Mouse (Mus musculus) neural tube, embryonic 15.5 days (tissue): ENCODE measurements around the gene Fes. TPM values are rescaled to one million over a fixed set of nuclear protein-coding genes. Genes with fewer than 3 reads are reported as not detected.
A peak's percentile ranks its signal among the peaks of the same experiment; 100 is the strongest.

Experiments
- ATAC-seq: fragments of 200-750 bp; cut with Nextera tagmentation; 2 replicates; pipeline ENCODE4 v1.8.0; 2017; ENCODE audit warnings: mild to moderate bottlenecking, moderate TSS enrichment, moderate library complexity; ENCODE audit not compliant: low FRiP score
- H3K27ac ChIP-seq: fragments of 300-500 bp; sonication (generic); replicated peaks from 2 replicates; pipeline ENCODE4 v1.5.1; 2015; ENCODE audit warnings: mild to moderate bottlenecking, inconsistent platforms
- H3K27me3 ChIP-seq: fragments of 300-500 bp; sonication (generic); replicated peaks from 2 replicates; pipeline ENCODE4 v1.6.1; 2015; ENCODE audit warnings: inconsistent platforms
- H3K36me3 ChIP-seq: fragments of 300-500 bp; sonication (generic); 2 replicates; pipeline ENCODE4 v1.6.1; 2015; ENCODE audit warnings: inconsistent platforms
- H3K4me1 ChIP-seq: fragments of 300-500 bp; sonication (generic); 2 replicates; pipeline ENCODE4 v1.6.1; 2015; ENCODE audit warnings: inconsistent platforms
- H3K4me2 ChIP-seq: fragments of 300-500 bp; sonication (generic); 2 replicates; pipeline ENCODE4 v1.6.1; 2015; ENCODE audit warnings: inconsistent platforms, mild to moderate bottlenecking, moderate library complexity
- H3K4me3 ChIP-seq: fragments of 300-500 bp; sonication (generic); replicated peaks from 2 replicates; pipeline ENCODE4 v1.5.1; 2015; ENCODE audit warnings: mild to moderate bottlenecking, inconsistent platforms
- H3K9ac ChIP-seq: fragments of 300-500 bp; sonication (generic); replicated peaks from 2 replicates; pipeline ENCODE4 v1.6.1; 2015; ENCODE audit warnings: mild to moderate bottlenecking, inconsistent platforms
- H3K9me3 ChIP-seq: fragments of 300-500 bp; sonication (generic); replicated peaks from 2 replicates; pipeline ENCODE4 v1.6.1; 2016; ENCODE audit warnings: inconsistent platforms
- WGBS: fragments of 180-500 bp; shearing (Covaris S2); methylation state at CpG from one replicate; pipeline ENCODE4 v1.1.7; 2015; ENCODE audit warnings: mixed read lengths; 5-methylcytosine and 5-hydroxymethylcytosine counted together
- polyA plus RNA-seq: library from polyadenylated mRNA; unstranded; fragments of >200 nt; fragmentation: Nextera tagmentation; extraction: Ambion mirVana; gene quantifications from 2 replicates; pipeline ENCODE4 v1.2.1, GENCODE M21; 2015

Fes gene
- polyA plus RNA-seq, 1 experiment from 2014 or later = 4.5 TPM

DNA sequence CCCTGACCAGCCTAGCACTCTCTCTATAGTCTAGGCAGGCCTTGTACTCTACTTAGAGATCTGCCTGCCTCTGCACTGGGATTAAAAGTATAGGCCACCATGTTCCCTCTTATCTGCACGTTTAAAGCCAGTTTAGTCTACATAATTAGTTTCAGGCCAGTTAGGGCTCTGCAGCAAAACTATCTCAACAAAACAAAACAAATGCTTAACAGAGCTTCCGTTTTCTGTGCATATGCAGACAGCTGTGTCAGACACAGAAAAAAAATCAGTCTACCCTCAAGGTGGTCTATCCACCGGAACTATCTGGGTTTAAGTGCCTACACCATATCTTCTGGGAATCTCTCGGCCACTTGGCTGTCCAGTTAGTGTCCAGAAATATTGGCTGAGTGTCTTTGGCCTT lies 14.4 kb downstream of the Fes start:
- Histone ChIP-seq H3K9me3 (no peaks in the 10 kb centered on the region), H3K4me1 (peaks cover 29% of the 10 kb centered on the region), H3K4me3 (no peak overlapping the region), H3K4me2 (no peak overlapping the region), H3K27me3 (no peaks in the 10 kb centered on the region), H3K27ac (no peak overlapping the region), H3K36me3 (peaks cover 4% of the 10 kb centered on the region), H3K9ac (no peak overlapping the region)
- ATAC-seq = no peak
- WGBS = 83% methylated on average over 4 of the region's 4 CpGs

DNA sequence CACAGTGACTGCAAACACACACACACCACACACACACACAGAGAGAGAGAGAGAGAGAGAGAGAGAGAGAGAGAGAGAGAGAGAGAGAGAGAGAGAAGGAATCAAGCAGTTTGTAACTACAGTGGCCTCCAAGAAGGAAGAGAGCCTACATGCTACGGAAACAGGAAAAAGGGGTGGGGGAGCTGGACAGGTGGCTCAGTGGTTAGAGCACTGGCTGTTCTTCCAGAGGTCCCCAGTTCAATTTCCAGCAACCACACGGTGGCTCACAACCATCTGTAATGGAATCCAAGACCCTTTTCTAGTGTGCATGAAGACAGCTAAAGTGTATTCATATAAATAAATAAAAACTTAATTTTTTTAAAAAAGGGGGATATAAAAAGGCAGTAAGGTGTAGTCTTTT lies 15.1 kb downstream of the Fes start:
- no peak for ATAC-seq

DNA sequence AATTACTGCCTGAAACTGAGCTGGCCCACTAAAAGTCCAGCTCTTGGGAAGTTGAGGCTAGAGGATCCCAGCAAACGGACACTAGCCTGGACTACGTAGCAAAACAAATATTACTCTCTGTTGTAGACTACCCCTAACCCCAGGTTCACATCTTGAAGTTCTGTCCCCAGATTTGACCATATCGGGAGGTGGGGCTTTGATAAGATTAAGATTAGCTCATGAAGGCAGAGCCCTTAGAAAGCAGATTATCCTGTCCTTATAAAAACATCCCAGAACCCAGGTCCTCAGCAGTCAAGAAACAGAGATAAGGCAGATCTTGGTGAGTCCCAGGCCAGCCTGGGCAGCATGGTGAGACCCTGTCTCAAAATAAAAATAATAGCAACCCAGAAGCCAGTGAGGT lies 15.6 kb downstream of the Fes start:
- H3K9me3 ChIP-seq = no peaks in the 10 kb centered on the region
- no peaks in the 10 kb centered on the region for H3K27me3 ChIP-seq
- H3K4me1 ChIP-seq = peaks cover 29% of the 10 kb centered on the region
- H3K36me3 ChIP-seq = peaks cover 16% of the 10 kb centered on the region
- H3K9ac ChIP-seq = no peak overlapping the region
- no peak overlapping the region for H3K27ac ChIP-seq
- ATAC-seq = no peak
- 90% methylated on average over 3 of the region's 3 CpGs for WGBS
- H3K4me2 ChIP-seq = no peak overlapping the region
- no peak overlapping the region for H3K4me3 ChIP-seq

More for the DNA sequence above, 15.1 kb downstream of the Fes start:
- no peaks in the 10 kb centered on the region for H3K9me3 ChIP-seq
- H3K27me3 ChIP-seq = no peaks in the 10 kb centered on the region
- no peak overlapping the region for H3K9ac ChIP-seq
- peaks cover 29% of the 10 kb centered on the region for H3K4me1 ChIP-seq
- H3K4me3 ChIP-seq = no peak overlapping the region
- H3K4me2 ChIP-seq = no peak overlapping the region
- 55% methylated on average over 2 of the region's 2 CpGs for WGBS
- peaks cover 11% of the 10 kb centered on the region for H3K36me3 ChIP-seq
- H3K27ac ChIP-seq = no peak overlapping the region

DNA sequence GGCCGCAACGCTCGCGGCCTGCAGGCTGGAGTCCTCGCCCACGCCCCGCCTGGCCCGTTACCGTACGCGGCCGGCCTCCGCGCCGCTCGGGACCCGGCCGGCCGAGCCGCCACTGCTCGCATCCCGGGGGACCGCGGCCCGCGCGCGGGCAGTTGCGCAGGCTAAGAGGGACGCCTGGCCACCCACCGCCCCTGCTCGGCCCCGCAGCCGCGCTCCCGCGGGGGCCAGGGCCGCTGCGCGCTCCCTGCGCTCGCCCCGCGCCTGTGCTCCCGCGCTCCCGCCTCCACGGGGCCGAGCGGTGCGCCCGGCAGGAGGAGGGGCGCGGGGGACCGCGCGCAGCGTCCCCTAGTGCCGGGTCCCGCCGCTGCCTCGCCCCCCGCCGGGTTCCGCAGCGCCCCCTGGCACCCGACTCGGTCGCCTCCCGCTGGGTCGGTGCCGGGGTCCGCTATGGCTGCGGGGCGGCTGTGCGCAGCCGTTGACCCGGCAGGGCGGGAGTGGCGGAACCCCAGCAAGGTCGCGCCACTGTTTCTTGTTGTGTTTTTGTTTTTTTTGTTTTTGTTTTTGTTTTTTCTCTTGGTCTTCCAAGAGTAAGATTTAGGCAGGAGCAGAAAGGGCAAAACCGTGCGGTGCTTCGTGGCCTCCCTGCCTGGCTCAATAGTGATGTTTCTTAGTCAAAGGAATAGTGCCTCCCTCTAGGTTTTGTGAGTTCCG lies 16.6 kb downstream of the Fes start, which contains the start of gene Man2a2:
Gene Man2a2, minus strand, starts transcription at position 335 of the 711 bp plus-strand sequence.
- Histone ChIP-seq H3K36me3 (peaks cover 25% of the 10 kb centered on the region), H3K4me2 (peak within 1 kb of the TSS; percentile 68)
- under 1% methylated on average over 80 of the region's 86 CpGs for WGBS

DNA sequence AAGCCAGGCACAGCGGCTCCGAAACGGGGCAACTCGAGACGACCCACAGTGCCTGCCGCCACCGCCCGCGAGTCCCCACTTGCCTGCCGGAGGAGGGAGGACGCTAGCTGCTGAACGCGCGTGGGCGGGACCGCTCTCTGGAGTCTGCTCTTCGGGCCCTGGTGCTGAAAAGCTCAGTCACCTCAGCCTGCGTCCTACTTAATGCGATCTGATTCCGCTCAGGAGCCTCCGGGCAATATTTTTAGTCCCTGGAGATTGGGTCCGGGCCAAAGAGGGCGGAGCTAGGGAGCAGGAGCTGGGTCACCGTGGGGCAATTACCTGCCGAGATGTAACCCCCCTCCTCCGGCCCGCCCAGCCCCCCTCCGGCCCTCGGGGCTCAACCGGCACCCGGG lies 17.1 kb downstream of the Fes start:
- Histone ChIP-seq H3K4me3 (peak overlapping the region; percentile 89), H3K27me3 (no peaks in the 10 kb centered on the region), H3K27ac (peak overlapping the region; percentile 91), H3K4me1 (peaks cover 25% of the 10 kb centered on the region), H3K4me2 (peak overlapping the region; percentile 68), H3K9ac (peak overlapping the region; percentile 95), H3K9me3 (no peaks in the 10 kb centered on the region), H3K36me3 (peaks cover 31% of the 10 kb centered on the region)
- WGBS = under 1% methylated on average over 31 of the region's 31 CpGs
- peak; percentile 82 for ATAC-seq

More for the DNA sequence above, 16.6 kb downstream of the Fes start, which contains the start of gene Man2a2:
- peaks cover 29% of the 10 kb centered on the region for H3K4me1 ChIP-seq
- H3K4me3 ChIP-seq = peak within 1 kb of the TSS; percentile 89
- peak; percentile 84 for ATAC-seq
- no peaks in the 10 kb centered on the region for H3K9me3 ChIP-seq
- H3K27ac ChIP-seq = peak within 1 kb of the TSS; percentile 91
- peak within 1 kb of the TSS; percentile 95 for H3K9ac ChIP-seq
- H3K27me3 ChIP-seq = no peaks in the 10 kb centered on the region

DNA sequence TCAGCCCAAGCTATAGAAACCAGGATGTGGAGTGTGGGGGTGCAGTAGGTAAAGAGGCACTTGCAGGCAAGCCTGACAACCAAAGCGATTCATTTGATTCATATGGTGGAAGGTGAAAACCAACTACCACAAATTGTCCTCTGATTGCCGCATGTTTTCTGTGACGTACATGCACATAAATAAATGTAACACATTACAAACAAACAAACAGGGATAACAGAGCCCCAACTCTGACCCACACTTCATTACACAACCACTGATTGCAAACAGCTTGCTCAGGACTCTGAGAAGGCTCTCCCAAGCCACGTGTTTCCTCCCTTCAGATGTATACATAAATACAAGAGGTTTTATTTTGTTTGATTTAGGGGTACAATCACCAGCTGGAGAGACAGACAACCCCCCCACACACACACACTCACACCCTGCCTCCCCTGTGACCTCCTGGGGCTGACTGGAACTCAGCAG lies 17.7 kb downstream of the Fes start:
- no peak for ATAC-seq
- Histone ChIP-seq H3K27me3 (no peaks in the 10 kb centered on the region), H3K27ac (peak overlapping the region; percentile 91), H3K4me2 (peak overlapping the region; percentile 68), H3K4me3 (peak overlapping the region; percentile 89), H3K36me3 (peaks cover 31% of the 10 kb centered on the region), H3K9me3 (no peaks in the 10 kb centered on the region), H3K9ac (peak overlapping the region; percentile 95), H3K4me1 (peaks cover 25% of the 10 kb centered on the region)
- 43% methylated on average over 4 of the region's 4 CpGs for WGBS

DNA sequence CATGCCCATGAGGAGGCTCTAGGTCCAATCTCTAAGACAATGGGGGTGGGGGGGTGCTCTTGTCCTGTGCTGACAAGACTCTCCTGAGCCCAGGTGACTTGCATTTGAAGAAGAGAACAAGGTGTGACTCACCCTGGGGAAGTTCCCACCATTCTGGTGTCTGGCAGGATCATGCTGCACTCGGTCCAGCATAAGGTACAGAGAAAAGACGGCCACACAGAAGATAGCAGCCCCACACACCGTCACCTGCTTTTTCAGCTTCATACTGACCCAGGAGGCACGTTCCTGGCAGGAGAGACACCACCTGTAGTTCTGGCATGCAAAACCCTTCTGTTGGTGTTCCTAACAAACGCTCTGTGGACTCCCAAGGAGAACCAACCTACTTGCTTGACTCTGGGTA lies 18.3 kb downstream of the Fes start:
- H3K27ac ChIP-seq = no peak overlapping the region
- H3K4me3 ChIP-seq = peak overlapping the region; percentile 89
- ATAC-seq = no peak
- peaks cover 36% of the 10 kb centered on the region for H3K36me3 ChIP-seq
- peak overlapping the region; percentile 95 for H3K9ac ChIP-seq
- H3K9me3 ChIP-seq = no peaks in the 10 kb centered on the region
- 71% methylated on average over 5 of the region's 5 CpGs for WGBS
- H3K4me2 ChIP-seq = peak overlapping the region; percentile 68
- peaks cover 25% of the 10 kb centered on the region for H3K4me1 ChIP-seq
- H3K27me3 ChIP-seq = no peaks in the 10 kb centered on the region

DNA sequence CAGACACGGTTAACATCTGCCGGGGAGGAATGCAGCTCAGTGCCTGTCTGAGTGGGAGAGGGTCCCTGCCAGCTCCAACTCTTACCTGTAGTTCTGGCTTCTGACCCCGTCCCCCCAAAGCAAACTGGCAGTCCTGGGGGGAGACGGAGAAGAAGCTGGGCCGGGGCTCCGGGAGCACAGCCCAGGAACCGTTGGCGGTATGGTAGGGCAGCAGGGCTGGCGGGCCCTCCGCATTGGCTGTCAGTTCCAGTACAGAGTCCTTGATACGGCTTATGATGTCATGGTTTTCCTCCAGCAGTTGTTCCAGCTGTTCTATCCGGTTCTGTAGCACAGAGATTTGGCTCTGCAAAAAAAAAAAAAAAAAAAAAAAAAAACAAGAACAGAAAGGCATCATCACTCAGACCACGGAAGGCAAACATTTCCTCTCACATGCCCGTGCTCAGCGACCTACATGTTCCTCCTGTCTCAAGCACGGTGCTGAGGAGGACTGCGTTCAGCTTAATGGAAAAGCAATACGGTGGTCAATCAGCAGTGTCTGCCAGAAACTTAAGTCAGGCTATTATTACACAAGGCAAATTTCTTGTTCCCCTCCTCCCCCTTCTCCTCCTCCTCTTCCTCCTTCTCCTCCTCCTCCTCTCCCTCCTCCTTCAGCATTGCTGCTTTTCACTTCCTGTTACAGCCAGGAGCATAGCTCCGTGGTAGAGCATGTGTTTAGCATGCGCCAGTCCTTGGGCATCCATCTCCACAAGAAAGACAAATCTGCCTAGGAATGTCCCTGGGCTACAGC lies 18.9 kb downstream of the Fes start:
- H3K4me1 ChIP-seq = peaks cover 25% of the 10 kb centered on the region
- WGBS = 87% methylated on average over 20 of the region's 20 CpGs
- H3K36me3 ChIP-seq = peaks cover 43% of the 10 kb centered on the region
- H3K9me3 ChIP-seq = no peaks in the 10 kb centered on the region
- ATAC-seq = no peak
- no peak overlapping the region for H3K9ac ChIP-seq
- H3K27ac ChIP-seq = no peak overlapping the region
- H3K4me2 ChIP-seq = peak overlapping the region; percentile 68
- H3K4me3 ChIP-seq = no peak overlapping the region
- H3K27me3 ChIP-seq = no peaks in the 10 kb centered on the region

DNA sequence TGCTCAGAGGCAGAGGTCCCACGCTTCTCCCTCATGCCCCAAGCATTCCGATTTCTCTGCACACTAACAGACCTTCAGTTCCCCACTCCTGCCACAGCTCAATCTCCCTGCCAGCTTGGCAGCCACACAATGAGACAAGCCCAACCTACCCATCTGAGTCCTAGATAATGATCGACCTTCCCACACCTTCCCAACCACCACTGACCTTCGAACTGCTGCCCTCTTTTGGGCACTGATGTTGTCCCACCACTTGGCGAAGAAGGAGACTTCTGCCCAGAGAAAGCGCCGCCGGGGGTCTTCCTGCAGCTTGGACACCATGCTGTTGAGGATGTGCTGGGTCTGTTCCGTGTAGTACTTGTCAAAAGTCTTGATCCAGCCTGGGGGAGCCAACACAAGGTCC lies 19.7 kb downstream of the Fes start:
- no peak for ATAC-seq
- WGBS = 94% methylated on average over 9 of the region's 9 CpGs

DNA sequence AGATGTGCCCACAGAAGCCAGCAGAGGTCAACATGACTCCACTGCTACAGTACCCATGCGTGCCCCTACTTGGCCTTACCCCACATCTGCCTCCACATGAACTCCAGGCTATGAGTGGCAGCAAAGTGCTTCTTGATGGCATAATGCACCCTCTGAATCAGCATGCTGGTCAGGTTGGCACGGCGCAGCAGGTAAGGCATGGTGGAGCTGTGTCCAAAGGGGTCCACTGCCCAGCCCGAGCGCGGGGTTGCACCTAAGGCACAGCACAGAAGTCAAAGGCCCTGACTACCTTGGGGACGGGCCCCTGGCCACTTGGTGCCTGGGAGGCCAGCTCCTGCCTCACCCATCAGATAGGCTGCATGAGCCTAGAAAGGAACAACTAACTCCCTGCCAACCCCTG lies 20.5 kb downstream of the Fes start:
- 95% methylated on average over 7 of the region's 7 CpGs for whole genome bisulfite sequencing
- H3K4me1 ChIP-seq = peaks cover 25% of the 10 kb centered on the region
- H3K36me3 ChIP-seq = peaks cover 59% of the 10 kb centered on the region
- H3K9me3 ChIP-seq = no peaks in the 10 kb centered on the region
- no peak overlapping the region for H3K27ac ChIP-seq
- no peak overlapping the region for H3K9ac ChIP-seq
- H3K4me3 ChIP-seq = no peak overlapping the region
- H3K27me3 ChIP-seq = no peaks in the 10 kb centered on the region
- H3K4me2 ChIP-seq = no peak overlapping the region
- no peak for ATAC-seq

More for the DNA sequence above, 19.7 kb downstream of the Fes start:
- Histone ChIP-seq H3K4me1 (peaks cover 25% of the 10 kb centered on the region), H3K4me2 (no peak overlapping the region), H3K36me3 (peaks cover 51% of the 10 kb centered on the region), H3K9me3 (no peaks in the 10 kb centered on the region), H3K4me3 (no peak overlapping the region), H3K27ac (no peak overlapping the region), H3K9ac (no peak overlapping the region), H3K27me3 (no peaks in the 10 kb centered on the region)

DNA sequence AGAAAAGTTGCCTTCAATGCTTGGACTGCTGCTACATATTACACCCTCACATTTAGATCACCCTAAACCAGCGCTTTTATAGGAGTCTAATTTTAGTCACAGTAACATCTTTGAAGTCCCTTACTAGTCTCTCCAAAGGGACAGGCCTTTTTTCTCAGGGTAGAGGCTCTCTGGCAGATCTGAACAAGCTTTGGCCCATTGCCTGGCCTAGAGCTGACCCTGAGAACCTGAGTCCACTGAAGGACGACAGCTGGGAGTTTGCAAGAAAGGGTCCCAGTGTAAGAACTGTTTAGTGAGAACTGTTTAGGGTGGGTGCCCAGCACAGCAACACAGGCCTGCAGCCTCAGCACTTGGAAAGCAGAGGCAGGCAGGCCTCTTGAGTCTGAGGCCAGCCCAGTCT lies 22.0 kb downstream of the Fes start:
- peaks cover 74% of the 10 kb centered on the region for H3K36me3 ChIP-seq
- H3K9ac ChIP-seq = no peak overlapping the region
- no peak overlapping the region for H3K27ac ChIP-seq
- ATAC-seq = no peak
- 86% methylated on average over 2 of the region's 2 CpGs for WGBS
- no peak overlapping the region for H3K4me2 ChIP-seq
- peaks cover 20% of the 10 kb centered on the region for H3K4me1 ChIP-seq
- H3K9me3 ChIP-seq = no peaks in the 10 kb centered on the region
- no peaks in the 10 kb centered on the region for H3K27me3 ChIP-seq
- H3K4me3 ChIP-seq = no peak overlapping the region

DNA sequence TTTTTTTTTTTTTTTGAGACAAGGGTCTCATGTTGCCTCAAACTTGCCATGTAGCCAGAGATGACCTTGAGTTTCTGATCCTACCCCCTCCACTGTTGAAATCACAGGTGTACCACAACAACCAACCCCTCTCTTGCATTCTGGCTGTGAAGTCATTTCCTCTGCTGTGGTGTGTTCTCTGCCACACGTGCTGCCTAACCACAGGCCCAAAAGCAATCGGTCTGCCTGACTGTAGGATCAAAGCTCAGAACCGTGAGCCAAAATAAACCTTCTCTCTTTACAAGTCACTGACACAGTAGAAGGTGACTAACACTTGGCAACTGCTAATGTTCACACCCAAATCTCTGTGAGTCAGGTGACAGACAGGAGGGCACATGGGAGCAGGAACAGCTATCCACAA lies 27.3 kb downstream of the Fes start:
- Histone ChIP-seq H3K36me3 (peaks cover 93% of the 10 kb centered on the region), H3K4me1 (peaks cover 9% of the 10 kb centered on the region), H3K9me3 (no peaks in the 10 kb centered on the region), H3K27ac (no peak overlapping the region), H3K9ac (no peak overlapping the region), H3K4me2 (no peak overlapping the region), H3K27me3 (no peaks in the 10 kb centered on the region), H3K4me3 (no peak overlapping the region)
- ATAC-seq = no peak
- WGBS = 76% methylated on average over 3 of the region's 3 CpGs
